Mouse (Mus musculus): Measurements from ENCODE around the gene Fam160a2.

Fam160a2 gene

DNA sequence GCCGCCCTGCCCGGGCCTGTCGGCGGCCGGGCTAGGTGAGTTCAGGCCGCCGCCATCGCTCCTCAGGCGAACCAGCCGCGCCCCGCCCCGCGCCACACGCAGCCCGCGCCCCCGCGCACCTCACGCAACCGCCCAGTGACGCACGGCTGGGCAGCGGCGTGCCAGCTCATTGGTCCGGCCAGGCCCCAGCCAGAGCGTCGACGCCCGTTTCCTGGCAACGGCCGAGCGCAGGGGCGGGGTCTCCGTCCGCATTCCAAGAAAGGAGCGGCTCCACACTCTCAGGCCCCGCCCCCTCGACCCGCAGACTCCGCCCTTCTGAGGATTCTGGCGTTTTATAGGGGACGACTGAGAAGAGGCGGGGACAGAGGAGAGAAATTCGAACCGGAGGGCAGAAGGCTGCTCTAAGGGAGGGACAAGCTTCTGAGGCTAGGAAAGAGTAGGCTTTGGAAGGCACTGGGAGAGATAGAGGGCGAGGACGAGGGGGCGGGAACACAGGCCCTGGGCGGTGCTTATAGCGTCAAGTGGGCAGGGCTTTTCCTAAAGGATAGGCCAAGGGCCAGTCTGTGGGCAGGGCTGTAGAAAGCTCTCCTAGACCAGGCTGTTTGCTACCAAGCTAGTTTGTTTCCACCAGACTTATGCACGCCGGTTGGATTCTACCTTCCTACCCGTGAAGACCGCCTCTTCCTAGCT, at the start of gene Fam160a2:
TSS of gene Fam160a2 (minus strand) at position 120 of the 690 bp plus-strand sequence.
- Histone ChIP-seq H3K4me1 (replicated peaks; ENCODE audit: low read depth, low read length) (peaks cover 55% of the 10 kb centered on the region), H3K27me3 (ENCODE audit: insufficient read depth, low read length) (0 out of 2 replicates have a peak, but pooled peaks cover 5% of the 10 kb centered on the region), H3K36me3 (ENCODE audit: insufficient read depth, low read length) (peaks cover 24% of the 10 kb centered on the region), H3K9me3 (ENCODE audit: low read length) (no peaks in the 10 kb centered on the region), H3K4me3 (replicated peaks; ENCODE audit: low read length) (peak within 1 kb of the TSS; percentile 95)
- TF ChIP-seq CTCF (conservative IDR thresholded peaks at IDR 0.05; ENCODE audit: low read length) (no peak), POU5F1 (IDR thresholded peaks at IDR 0.05; ENCODE audit: borderline replicate concordance, low read length) (no peak), NANOG (IDR thresholded peaks at IDR 0.05; ENCODE audit: borderline replicate concordance, low read length) (no peak)

GRCm38 (mm10) chr7:105445076-105445475, 45.2 kb upstream of the Fam160a2 start:
- Histone ChIP-seq H3K27me3 (ENCODE audit: insufficient read depth, low read length) (0 out of 2 replicates have a peak, but pooled peaks cover 6% of the 10 kb centered on the region), H3K36me3 (ENCODE audit: insufficient read depth, low read length) (no peaks in the 10 kb centered on the region), H3K4me3 (replicated peaks; ENCODE audit: low read length) (no peak overlapping the region), H3K4me1 (replicated peaks; ENCODE audit: low read depth, low read length) (peaks cover 24% of the 10 kb centered on the region), H3K9me3 (ENCODE audit: low read length) (no peaks in the 10 kb centered on the region)
- no peak for TF ChIP-seq NANOG (IDR thresholded peaks at IDR 0.05; ENCODE audit: borderline replicate concordance, low read length)
- no peak for TF ChIP-seq CTCF (conservative IDR thresholded peaks at IDR 0.05; ENCODE audit: low read length)
- no peak for TF ChIP-seq POU5F1 (IDR thresholded peaks at IDR 0.05; ENCODE audit: borderline replicate concordance, low read length)

- Histone ChIP-seq H3K27me3 (ENCODE audit: insufficient read depth, low read length) (peaks cover 26% of the 10 kb centered on the region), H3K4me1 (replicated peaks; ENCODE audit: low read depth, low read length) (peaks cover 15% of the 10 kb centered on the region), H3K36me3 (ENCODE audit: insufficient read depth, low read length) (no peaks in the 10 kb centered on the region), H3K4me3 (replicated peaks; ENCODE audit: low read length) (no peak overlapping the region), H3K9me3 (ENCODE audit: low read length) (no peaks in the 10 kb centered on the region)
- no peak for TF ChIP-seq NANOG (IDR thresholded peaks at IDR 0.05; ENCODE audit: borderline replicate concordance, low read length)
- no peak for TF ChIP-seq CTCF (conservative IDR thresholded peaks at IDR 0.05; ENCODE audit: low read length)
- TF ChIP-seq POU5F1 (IDR thresholded peaks at IDR 0.05; ENCODE audit: borderline replicate concordance, low read length), result no peak
Observed at GRCm38 (mm10) chr7:105441426-105441825, 41.6 kb upstream of the Fam160a2 start.

DNA sequence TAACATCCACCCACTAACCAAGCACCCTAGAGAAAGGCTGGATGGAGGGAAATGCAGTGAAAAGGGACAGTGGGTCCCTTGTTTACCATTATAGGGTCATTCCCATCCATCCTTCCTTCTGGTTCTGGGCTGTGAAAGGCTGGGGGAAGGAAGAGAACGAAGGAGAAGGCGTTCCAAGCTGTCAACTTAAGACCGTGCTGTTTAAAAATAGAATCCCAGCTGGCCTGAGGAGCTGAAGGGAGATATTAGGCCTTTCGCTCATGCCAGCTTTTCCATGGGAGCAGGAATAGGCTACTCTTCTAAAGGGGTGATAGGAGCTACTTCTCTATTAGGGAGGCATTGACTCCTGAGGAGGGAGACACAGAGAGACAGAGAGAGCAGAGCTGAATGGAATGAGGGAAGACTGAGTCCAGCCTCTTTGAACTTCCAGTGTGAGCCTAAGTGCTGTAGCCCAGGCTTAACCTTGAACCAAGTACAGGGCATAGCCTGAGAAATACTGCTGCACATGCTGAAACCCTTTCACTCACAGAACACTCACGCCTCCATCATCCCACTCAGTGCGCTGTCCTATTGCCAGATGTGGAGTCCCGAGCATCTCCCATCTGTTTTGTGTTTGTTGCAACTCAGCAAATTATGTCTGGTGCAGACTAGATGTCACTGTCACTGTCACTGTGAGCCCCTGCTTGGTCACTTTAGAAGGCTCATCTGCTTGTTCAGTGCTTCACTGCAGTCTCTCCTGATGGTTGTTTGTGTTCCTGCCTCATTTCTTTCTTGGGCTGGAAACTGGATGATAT, 38.3 kb upstream of the Fam160a2 start:
- Histone ChIP-seq H3K4me3 (replicated peaks; ENCODE audit: low read length) (no peak overlapping the region), H3K36me3 (ENCODE audit: insufficient read depth, low read length) (no peaks in the 10 kb centered on the region), H3K9me3 (ENCODE audit: low read length) (no peaks in the 10 kb centered on the region), H3K27me3 (ENCODE audit: insufficient read depth, low read length) (peaks cover 58% of the 10 kb centered on the region), H3K4me1 (replicated peaks; ENCODE audit: low read depth, low read length) (peaks cover 15% of the 10 kb centered on the region)
- no peak for TF ChIP-seq POU5F1 (IDR thresholded peaks at IDR 0.05; ENCODE audit: borderline replicate concordance, low read length)
- no peak for TF ChIP-seq CTCF (conservative IDR thresholded peaks at IDR 0.05; ENCODE audit: low read length)
- TF ChIP-seq NANOG (IDR thresholded peaks at IDR 0.05; ENCODE audit: borderline replicate concordance, low read length), result no peak

- peaks cover 78% of the 10 kb centered on the region for H3K27me3 ChIP-seq (ENCODE audit: insufficient read depth, low read length)
- H3K36me3 ChIP-seq (ENCODE audit: insufficient read depth, low read length), result no peaks in the 10 kb centered on the region
- TF ChIP-seq CTCF (conservative IDR thresholded peaks at IDR 0.05; ENCODE audit: low read length), result no peak
- TF ChIP-seq POU5F1 (IDR thresholded peaks at IDR 0.05; ENCODE audit: borderline replicate concordance, low read length), result no peak
- no peaks in the 10 kb centered on the region for H3K9me3 ChIP-seq (ENCODE audit: low read length)
- H3K4me1 ChIP-seq (replicated peaks; ENCODE audit: low read depth, low read length), result peaks cover 15% of the 10 kb centered on the region
- H3K4me3 ChIP-seq (replicated peaks; ENCODE audit: low read length), result peak overlapping the region; percentile 60
Observed at GRCm38 (mm10) chr7:105434798-105435197, 34.9 kb upstream of the Fam160a2 start.

GRCm38 (mm10) chr7:105433859-105434258, 34.0 kb upstream of the Fam160a2 start:
- H3K9me3 ChIP-seq (ENCODE audit: low read length), result no peaks in the 10 kb centered on the region
- H3K27me3 ChIP-seq (ENCODE audit: insufficient read depth, low read length), result peaks cover 82% of the 10 kb centered on the region
- no peaks in the 10 kb centered on the region for H3K36me3 ChIP-seq (ENCODE audit: insufficient read depth, low read length)
- TF ChIP-seq NANOG (IDR thresholded peaks at IDR 0.05; ENCODE audit: borderline replicate concordance, low read length) (no peak), CTCF (conservative IDR thresholded peaks at IDR 0.05; ENCODE audit: low read length) (peak; percentile 33)
- no peak overlapping the region for H3K4me3 ChIP-seq (replicated peaks; ENCODE audit: low read length)
- peaks cover 15% of the 10 kb centered on the region for H3K4me1 ChIP-seq (replicated peaks; ENCODE audit: low read depth, low read length)

GRCm38 (mm10) chr7:105432058-105432457, 32.2 kb upstream of the Fam160a2 start:
- Histone ChIP-seq H3K27me3 (ENCODE audit: insufficient read depth, low read length) (peaks cover 87% of the 10 kb centered on the region), H3K4me3 (replicated peaks; ENCODE audit: low read length) (no peak overlapping the region), H3K9me3 (ENCODE audit: low read length) (no peaks in the 10 kb centered on the region), H3K4me1 (replicated peaks; ENCODE audit: low read depth, low read length) (peaks cover 15% of the 10 kb centered on the region), H3K36me3 (ENCODE audit: insufficient read depth, low read length) (no peaks in the 10 kb centered on the region)
- TF ChIP-seq NANOG (IDR thresholded peaks at IDR 0.05; ENCODE audit: borderline replicate concordance, low read length) (no peak), POU5F1 (IDR thresholded peaks at IDR 0.05; ENCODE audit: borderline replicate concordance, low read length) (no peak), CTCF (conservative IDR thresholded peaks at IDR 0.05; ENCODE audit: low read length) (no peak)

DNA sequence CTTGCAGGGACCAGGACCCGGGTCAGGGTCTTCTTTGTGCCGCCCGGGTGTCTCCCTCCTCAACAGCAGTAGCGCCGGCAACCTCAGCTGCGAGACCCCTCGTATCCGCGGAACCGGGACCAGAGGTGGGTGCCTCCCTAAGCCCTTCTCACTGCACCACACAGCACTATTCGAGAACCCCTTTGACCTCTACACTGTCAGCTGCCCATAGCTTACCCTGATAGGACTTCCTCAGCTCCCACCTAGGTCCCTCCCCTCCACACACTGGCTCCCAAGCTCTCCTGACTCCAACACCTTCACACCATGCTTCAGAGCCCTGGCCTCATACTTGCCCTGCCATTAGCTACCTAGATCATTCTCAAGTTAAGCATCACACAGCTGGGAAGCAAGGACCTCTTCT, 26.2 kb upstream of the Fam160a2 start:
- TF ChIP-seq NANOG (IDR thresholded peaks at IDR 0.05; ENCODE audit: borderline replicate concordance, low read length) (no peak), CTCF (conservative IDR thresholded peaks at IDR 0.05; ENCODE audit: low read length) (no peak), POU5F1 (IDR thresholded peaks at IDR 0.05; ENCODE audit: borderline replicate concordance, low read length) (no peak)
- H3K4me3 ChIP-seq (replicated peaks; ENCODE audit: low read length), result peak overlapping the region; percentile 77
- peaks cover 11% of the 10 kb centered on the region for H3K4me1 ChIP-seq (replicated peaks; ENCODE audit: low read depth, low read length)
- H3K9me3 ChIP-seq (ENCODE audit: low read length), result no peaks in the 10 kb centered on the region
- no peaks in the 10 kb centered on the region for H3K36me3 ChIP-seq (ENCODE audit: insufficient read depth, low read length)
- peaks cover 78% of the 10 kb centered on the region for H3K27me3 ChIP-seq (ENCODE audit: insufficient read depth, low read length)
